In the genomic region with DNA sequence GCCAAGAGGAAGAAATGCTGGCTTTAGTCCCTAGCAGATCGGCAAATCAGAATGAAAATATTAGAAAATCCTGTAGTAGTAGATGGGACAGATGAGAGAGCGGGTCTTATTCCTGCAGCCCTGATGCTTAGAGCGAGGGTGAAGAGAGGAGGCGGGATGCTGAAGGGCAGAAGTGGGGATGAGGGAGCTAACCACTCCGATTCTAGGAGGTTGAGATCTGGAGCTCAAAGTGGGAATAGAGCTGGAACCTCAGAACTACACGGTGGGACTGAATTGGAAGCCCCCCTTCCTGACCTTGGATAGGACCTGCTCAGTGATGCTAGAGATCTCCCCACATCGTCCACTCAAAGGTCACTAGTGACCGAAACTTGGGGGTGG, we compare ENCODE assay signal across 7 mouse cellular contexts. TPM values are rescaled to one million over a fixed set of nuclear protein-coding genes. Genes with fewer than 3 reads are reported as not detected.
A peak's percentile ranks its signal among the peaks of the same experiment; 100 is the strongest.
DNase-seq lines count a peak whose midpoint lies in the region; ATAC-seq and TF ChIP-seq lines count a peak whose summit lies in the region.

No protein-coding gene starts in this region.

- peak; percentile 29; the same call in 1 of the 2 replicates for ATAC-seq in embryonic facial prominence, embryonic 15.5 days (ENCODE audit: insufficient number of reproducible peaks, low FRiP score, low TSS enrichment, low read depth)
- ATAC-seq in intestine, embryonic 16.5 days, result peak; percentile 38; the same call in 1 of the 2 replicates
- peak; percentile 49 for ATAC-seq in neural tube, embryonic 15.5 days (ENCODE audit: low FRiP score)

- 0 out of 2 replicates have a peak, but pooled peaks cover 12% of the 10 kb centered on the region for H3K27me3 ChIP-seq in embryonic facial prominence, embryonic 15.5 days
- no peaks in the 10 kb centered on the region for H3K27me3 ChIP-seq in intestine, embryonic 16.5 days (replicated peaks; ENCODE audit: control insufficient read depth, insufficient read depth, low read length)
- H3K27me3 ChIP-seq in neural tube, embryonic 15.5 days (replicated peaks), result no peaks in the 10 kb centered on the region

- intact Hi-C loops in left cerebral cortex, adult 2 months (cut with DNase I), result loop anchor here (2.0 kb wide), 1 partner anchor 29 kb away; the partner anchor contains the start of gene Ncapg

- H3K4me3 ChIP-seq in left cerebral cortex, adult 2 months, result peak overlapping the region; percentile 65
- H3K4me3 ChIP-seq in embryonic facial prominence, embryonic 15.5 days (replicated peaks), result peak overlapping the region; percentile 58
- peak overlapping the region; percentile 64 for H3K4me3 ChIP-seq in intestine, embryonic 16.5 days (ENCODE audit: low read length)
- H3K4me3 ChIP-seq in neural tube, embryonic 15.5 days (replicated peaks), result peak overlapping the region; percentile 61

- peaks cover 10% of the 10 kb centered on the region for H3K4me1 ChIP-seq in embryonic facial prominence, embryonic 15.5 days
- H3K4me1 ChIP-seq in intestine, embryonic 16.5 days (ENCODE audit: control insufficient read depth, insufficient read depth, low read length), result peaks cover 7% of the 10 kb centered on the region; the same call in 1 of the 2 replicates
- H3K4me1 ChIP-seq in neural tube, embryonic 15.5 days, result peaks cover 9% of the 10 kb centered on the region

- no peaks in the 10 kb centered on the region for H3K9me3 ChIP-seq in embryonic facial prominence, embryonic 15.5 days (replicated peaks)
- no peaks in the 10 kb centered on the region for H3K9me3 ChIP-seq in intestine, embryonic 16.5 days (ENCODE audit: control insufficient read depth, low read length)
- H3K9me3 ChIP-seq in neural tube, embryonic 15.5 days (replicated peaks), result no peaks in the 10 kb centered on the region

- TF ChIP-seq CTCF in left cerebral cortex, adult 2 months (IDR thresholded peaks at IDR 0.05), result no peak

- 2% methylated on average over 8 of the region's 8 CpGs for WGBS in embryonic facial prominence, embryonic 15.5 days
- WGBS in intestine, embryonic 16.5 days, result 2% methylated on average over 8 of the region's 8 CpGs
- WGBS in neural tube, embryonic 15.5 days, result 1% methylated on average over 8 of the region's 8 CpGs

- peak overlapping the region; percentile 86 for H3K27ac ChIP-seq in left cerebral cortex, adult 2 months
- H3K27ac ChIP-seq in embryonic facial prominence, embryonic 15.5 days (replicated peaks), result no peak overlapping the region
- H3K27ac ChIP-seq in intestine, embryonic 16.5 days (ENCODE audit: low read length), result no peak overlapping the region
- H3K27ac ChIP-seq in neural tube, embryonic 15.5 days (replicated peaks), result peak overlapping the region; percentile 84

- H3K4me2 ChIP-seq in embryonic facial prominence, embryonic 15.5 days (replicated peaks), result peak overlapping the region; percentile 97
- H3K4me2 ChIP-seq in intestine, embryonic 16.5 days (ENCODE audit: low read depth, low read length), result peak overlapping the region; percentile 98
- H3K4me2 ChIP-seq in neural tube, embryonic 15.5 days, result peak overlapping the region; percentile 88

- H3K9ac ChIP-seq in embryonic facial prominence, embryonic 15.5 days, result peak overlapping the region; percentile 37; the same call in 1 of the 2 replicates
- peak overlapping the region; percentile 70 for H3K9ac ChIP-seq in intestine, embryonic 16.5 days (ENCODE audit: low read depth, low read length)
- peak overlapping the region; percentile 77 for H3K9ac ChIP-seq in neural tube, embryonic 15.5 days (replicated peaks)

- no peak for DNase-seq in left cerebral cortex, adult 2 months (ENCODE audit: extremely low spot score in 1 of 2, low spot score in 2 of 2)
- DNase-seq in left cerebral cortex, adult 8-10 months (ENCODE audit: low spot score in 2 of 2), result no peak
- DNase-seq in natural killer cell, adult 2 months (ENCODE audit: low spot score in 2 of 2), result no peak
- no peak for DNase-seq in frontal cortex, postnatal 25 days (ENCODE audit: low spot score in 2 of 2)

- H3K36me3 ChIP-seq in embryonic facial prominence, embryonic 15.5 days, result no peaks in the 10 kb centered on the region
- no peaks in the 10 kb centered on the region for H3K36me3 ChIP-seq in intestine, embryonic 16.5 days (ENCODE audit: control insufficient read depth, insufficient read depth, low read length)
- no peaks in the 10 kb centered on the region for H3K36me3 ChIP-seq in neural tube, embryonic 15.5 days

RNA-seq across cellular contexts. Expression of gene Fam184b, which starts 0.3 kb away (rescaled TPM):
- 1 to 10 TPM; 8.1 TPM for total RNA-seq in left cerebral cortex, adult 2 months (2021)
- 10 to 100 TPM; 10.2 to 12.9 (median 11.5) TPM for total RNA-seq in left cerebral cortex, adult 8-10 months (2022)
- polyA plus RNA-seq in embryonic facial prominence, embryonic 15.5 days (2015; fragmentation: Nextera tagmentation; extraction: Ambion mirVana), result 1.2 and 1.4 TPM in 2 replicates
- polyA plus RNA-seq in intestine, embryonic 16.5 days (2015; fragmentation: Nextera tagmentation; extraction: Ambion mirVana), result 2.6 and 2.9 TPM in 2 replicates
- polyA plus RNA-seq in neural tube, embryonic 15.5 days (2015; fragmentation: Nextera tagmentation; extraction: Ambion mirVana), result 11.7 and 13.6 TPM in 2 replicates

RNA-seq across cellular contexts. Expression of gene Ncapg, which starts 30.0 kb away (rescaled TPM):
- under 1 TPM; 0.20 to 0.56 TPM for total RNA-seq in left cerebral cortex, adult 2 months (2021)
- total RNA-seq in left cerebral cortex, adult 8-10 months (2022), result under 1 TPM; 0.21 to 0.78 (median 0.45) TPM
- 34.9 and 35.0 TPM in 2 replicates for polyA plus RNA-seq in embryonic facial prominence, embryonic 15.5 days (2015; fragmentation: Nextera tagmentation; extraction: Ambion mirVana)
- polyA plus RNA-seq in intestine, embryonic 16.5 days (2015; fragmentation: Nextera tagmentation; extraction: Ambion mirVana), result 33.9 and 37.0 TPM in 2 replicates
- polyA plus RNA-seq in neural tube, embryonic 15.5 days (2015; fragmentation: Nextera tagmentation; extraction: Ambion mirVana), result 5.3 and 15.0 TPM in 2 replicates

Comparison
In these comparisons a context has a peak if more than half of its experiments do, and no peak if none do; other contexts are left out.
1. H3K27ac ChIP-seq: peak in left cerebral cortex, adult 2 months (single experiment) and neural tube, embryonic 15.5 days (single experiment); none in embryonic facial prominence, embryonic 15.5 days (single experiment) and intestine, embryonic 16.5 days (single experiment).
2. Peak in every context shown above with its lines, with median percentiles within 50 percentile points of each other: H3K4me3 ChIP-seq, ATAC-seq, H3K4me2 ChIP-seq and H3K9ac ChIP-seq.